Mouse (Mus musculus): Measurements from ENCODE around the gene 4930556J24Rik.

DNA sequence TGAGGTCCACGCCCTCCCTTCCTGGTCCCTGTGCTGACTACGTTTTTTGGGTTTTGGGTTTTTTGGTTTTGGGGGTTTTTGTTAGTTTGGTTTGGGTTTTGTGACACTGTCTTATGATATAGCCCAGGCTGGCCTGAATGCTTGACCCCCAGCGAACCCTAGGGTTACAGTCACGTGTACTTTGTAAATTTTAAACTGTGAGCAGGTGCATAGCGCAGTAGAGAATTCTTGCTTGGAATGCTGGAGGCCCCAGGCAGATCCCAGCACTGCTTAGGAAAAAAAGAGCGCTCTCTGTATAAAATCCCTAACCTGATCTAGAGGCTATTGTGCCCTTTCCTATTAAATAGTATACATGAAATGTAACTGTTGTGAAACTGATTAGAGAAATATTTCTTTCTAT, 16.6 kb upstream of the 4930556J24Rik start:
- TF ChIP-seq CTCF (IDR thresholded peaks at IDR 0.05; ENCODE audit: low read depth) (no peak), EP300 (IDR thresholded peaks at IDR 0.05; ENCODE audit: low read depth) (no peak)

Measured in heart, postnatal 0 days (tissue).